Mouse (Mus musculus) left cerebral cortex, adult 11 months (tissue): ENCODE measurements around the gene Cdkl4.
A peak's percentile ranks its signal among the peaks of the same experiment; 100 is the strongest.
"Not testable (repeated sequence)": the region's sequence is repeated elsewhere in the genome, so short reads cannot be mapped to it uniquely, and the experiment has no call there.

Experiments
- DNase-seq: peaks from one replicate; pipeline ENCODE4 v3.0.0; 2022; ENCODE audit warnings: low spot score

Cdkl4 gene

GRCm38 (mm10) chr17:80563762-80564610 lies 13.6 kb downstream of the Cdkl4 start:
- not testable (repeated sequence) for DNase-seq

- no peak for DNase-seq
Measured at GRCm38 (mm10) chr17:80562792-80563191, 14.8 kb downstream of the Cdkl4 start.

DNA sequence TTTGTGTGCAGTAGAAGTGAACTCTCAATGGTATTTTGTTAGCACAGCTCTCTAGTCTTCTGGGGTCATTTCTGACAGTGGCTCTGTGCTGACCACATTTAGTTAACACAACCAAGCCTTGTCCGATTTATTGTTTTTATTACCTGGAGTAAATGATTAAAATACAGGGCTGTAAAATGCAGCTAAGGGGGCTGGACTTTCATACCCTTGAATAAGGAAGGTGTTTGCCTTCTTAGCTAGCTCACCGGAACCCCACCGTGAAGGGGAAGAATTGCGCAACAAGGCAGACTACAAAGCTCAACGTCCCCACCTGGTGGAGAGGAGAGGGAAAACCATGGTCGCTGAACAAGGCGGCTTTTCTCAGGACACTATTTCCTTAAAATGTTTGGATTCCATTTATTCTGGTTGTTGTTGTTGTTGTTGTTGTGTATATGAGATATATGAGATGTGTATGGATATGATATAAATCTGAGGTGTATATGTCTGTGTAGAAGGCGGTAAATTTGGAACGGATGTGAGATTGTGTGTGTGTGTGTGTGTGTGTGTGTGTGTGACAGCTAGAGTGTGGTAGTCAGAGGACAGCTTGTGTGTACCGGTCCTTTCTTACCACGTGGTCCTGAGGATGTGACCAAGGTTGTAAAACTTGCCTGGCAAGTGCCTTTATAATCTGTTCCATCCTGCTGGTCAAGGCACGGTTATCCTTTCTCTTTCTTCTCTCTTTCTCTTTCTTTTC lies 16.8 kb downstream of the Cdkl4 start:
- peak; percentile 51 for DNase-seq

- no peak for DNase-seq
Measured at GRCm38 (mm10) chr17:80559745-80560144, 17.9 kb downstream of the Cdkl4 start.

DNA sequence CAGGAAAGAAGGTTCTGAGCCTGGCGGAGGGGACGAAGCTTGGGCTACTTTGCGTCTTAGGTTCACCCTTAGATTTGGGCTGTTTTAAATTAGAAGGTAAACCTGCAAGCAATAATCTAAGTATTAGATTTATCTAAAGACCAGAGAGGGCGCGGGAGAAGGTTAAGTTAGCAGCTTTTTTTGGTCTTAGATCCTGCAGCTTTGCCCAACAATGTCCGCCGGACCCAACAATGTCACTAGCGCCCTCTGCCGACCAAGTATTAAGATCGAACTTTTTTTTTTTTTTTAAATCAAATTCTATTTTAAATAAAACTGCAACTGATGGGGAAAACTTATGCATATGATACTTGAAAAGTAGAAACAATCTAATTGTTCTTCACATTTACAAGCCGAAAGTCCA lies 18.6 kb downstream of the Cdkl4 start:
- DNase-seq = no peak

- no peak for DNase-seq
Measured at GRCm38 (mm10) chr17:80558583-80558982, 19.0 kb downstream of the Cdkl4 start.

GRCm38 (mm10) chr17:80557461-80557860 lies 20.2 kb downstream of the Cdkl4 start:
- DNase-seq = no peak

- peak; percentile 71 for DNase-seq
Measured at GRCm38 (mm10) chr17:80553318-80554270, 24.0 kb downstream of the Cdkl4 start.

- no peak for DNase-seq
Measured at GRCm38 (mm10) chr17:80552653-80553052, 25.0 kb downstream of the Cdkl4 start.

- no peak for DNase-seq
Measured at GRCm38 (mm10) chr17:80550981-80551380, 26.6 kb downstream of the Cdkl4 start.

- DNase-seq = no peak
Measured at GRCm38 (mm10) chr17:80546846-80547245, 30.8 kb downstream of the Cdkl4 start.

DNA sequence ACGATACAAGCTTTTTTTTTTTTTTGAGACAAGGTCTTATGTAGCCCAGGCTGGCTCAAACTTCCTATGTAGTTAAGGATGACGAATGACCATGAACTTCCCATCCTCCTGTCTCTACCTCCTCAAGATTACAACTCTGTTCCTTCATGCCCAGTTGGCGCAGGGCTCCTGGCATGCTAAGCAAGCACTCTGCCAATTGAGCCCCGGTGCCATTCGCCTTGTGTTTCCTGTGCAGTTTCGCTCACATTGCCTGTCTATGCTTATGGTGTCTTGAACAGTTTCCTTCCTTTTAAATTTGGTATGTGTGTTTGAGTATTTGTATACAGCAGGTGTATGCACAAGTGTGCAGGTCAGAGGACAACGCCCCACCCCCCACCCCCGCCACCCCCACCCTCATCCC lies 31.4 kb downstream of the Cdkl4 start:
- DNase-seq = no peak

GRCm38 (mm10) chr17:80543646-80544045 lies 34.0 kb downstream of the Cdkl4 start:
- no peak for DNase-seq

- no peak for DNase-seq
Measured at GRCm38 (mm10) chr17:80537136-80537535, 40.5 kb downstream of the Cdkl4 start.

GRCm38 (mm10) chr17:80535633-80536032 lies 42.0 kb downstream of the Cdkl4 start:
- no peak for DNase-seq

DNA sequence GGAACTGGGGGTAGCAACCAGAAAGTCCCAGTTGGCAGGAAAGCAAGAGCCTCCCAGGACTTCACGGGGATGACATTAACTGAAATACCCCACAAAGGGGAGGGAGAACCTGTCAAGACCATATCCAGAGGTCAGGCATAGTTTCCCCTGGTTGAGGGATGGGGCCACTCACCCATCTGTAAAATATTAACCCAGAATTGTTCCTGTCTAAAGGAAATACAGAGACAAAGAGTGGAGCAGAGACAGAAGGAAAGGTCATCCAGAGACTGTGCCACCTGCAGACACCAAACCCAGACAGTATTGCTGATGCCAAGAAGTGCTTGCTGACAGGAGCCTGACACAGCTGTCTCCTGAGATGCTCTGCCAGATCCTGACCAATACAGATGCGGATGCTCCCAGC lies 46.3 kb downstream of the Cdkl4 start:
- DNase-seq = not testable (repeated sequence)

GRCm38 (mm10) chr17:80523231-80523630 lies 54.4 kb downstream of the Cdkl4 start:
- DNase-seq = no peak

DNA sequence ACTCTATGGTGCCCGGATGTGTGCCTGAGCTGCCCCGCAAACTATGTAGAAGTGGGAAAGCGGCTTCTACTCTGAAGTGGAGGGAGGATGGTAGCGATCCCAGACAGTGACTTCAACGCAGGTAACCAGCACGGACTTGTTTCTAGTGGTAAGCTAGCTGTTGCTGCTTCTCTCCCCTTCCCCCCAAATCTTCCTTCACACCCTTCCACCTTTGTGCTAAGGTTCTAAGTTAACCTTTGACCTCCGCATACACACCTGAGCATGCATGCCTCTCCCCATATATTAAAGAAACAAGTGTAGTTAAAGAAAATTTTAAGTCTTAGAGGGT lies 55.4 kb downstream of the Cdkl4 start:
- DNase-seq = no peak

GRCm38 (mm10) chr17:80521521-80522228 lies 55.9 kb downstream of the Cdkl4 start:
- no peak for DNase-seq

GRCm38 (mm10) chr17:80520537-80520936 lies 57.1 kb downstream of the Cdkl4 start:
- DNase-seq = no peak

DNA sequence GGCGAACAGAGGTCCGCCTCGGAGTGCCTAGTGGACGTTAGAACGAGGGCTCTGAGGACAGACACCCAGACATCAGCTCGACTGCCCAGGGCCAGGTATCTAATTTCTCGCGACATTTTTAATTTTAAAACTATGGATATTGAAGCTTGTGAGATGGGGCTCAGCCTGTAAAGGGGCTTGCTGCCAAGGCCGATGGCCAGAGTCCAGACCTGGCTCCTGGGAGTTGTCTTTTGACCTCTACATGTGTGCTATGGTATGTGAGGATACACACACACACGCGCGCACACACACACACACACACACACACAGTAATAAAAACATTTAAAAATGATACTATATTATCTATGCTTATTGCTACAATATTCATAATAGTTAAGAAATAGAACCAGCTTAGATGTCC lies 58.8 kb downstream of the Cdkl4 start:
- no peak for DNase-seq

DNA sequence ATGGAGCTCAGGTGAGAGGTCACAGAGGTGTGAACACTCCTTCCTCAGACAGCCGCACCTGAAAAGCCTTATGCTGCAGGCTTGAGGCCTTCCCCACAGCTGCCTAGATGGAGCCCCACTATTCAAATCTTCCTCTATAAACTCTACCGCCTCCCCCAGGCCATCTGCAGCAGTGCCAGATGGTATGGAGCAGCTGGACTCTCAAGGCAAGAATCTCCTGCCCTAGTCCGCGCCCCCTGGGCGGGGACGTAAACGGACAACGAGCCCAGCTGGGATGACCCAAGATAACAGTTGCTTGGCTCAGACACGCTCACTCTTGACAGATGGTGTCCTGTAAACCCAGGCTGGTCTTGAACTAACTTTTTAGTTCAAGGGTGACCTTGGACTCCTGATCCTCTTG lies 60.4 kb downstream of the Cdkl4 start:
- DNase-seq = no peak
